Mouse (Mus musculus) heart, postnatal 0 days (tissue): Measurements from ENCODE around the gene Olfr539.

Experiments used
- CTCF ChIP-seq: IDR thresholded peaks from 2 replicates; pipeline ENCODE4 v1.5.1; 2016; ENCODE audit warnings: antibody characterized with exemption, control low read depth, low read depth
- EP300 ChIP-seq: IDR thresholded peaks from 2 replicates; pipeline ENCODE4 v1.6.1; 2016; ENCODE audit warnings: antibody characterized with exemption, low read depth

GRCm38 (mm10) chr7:140717155-140718055 lies 57.7 kb downstream of the Olfr539 start:
- TF ChIP-seq CTCF (no peak), EP300 (no peak)
